ENCODE assay signal across 29 mouse cellular contexts in the genomic region with DNA sequence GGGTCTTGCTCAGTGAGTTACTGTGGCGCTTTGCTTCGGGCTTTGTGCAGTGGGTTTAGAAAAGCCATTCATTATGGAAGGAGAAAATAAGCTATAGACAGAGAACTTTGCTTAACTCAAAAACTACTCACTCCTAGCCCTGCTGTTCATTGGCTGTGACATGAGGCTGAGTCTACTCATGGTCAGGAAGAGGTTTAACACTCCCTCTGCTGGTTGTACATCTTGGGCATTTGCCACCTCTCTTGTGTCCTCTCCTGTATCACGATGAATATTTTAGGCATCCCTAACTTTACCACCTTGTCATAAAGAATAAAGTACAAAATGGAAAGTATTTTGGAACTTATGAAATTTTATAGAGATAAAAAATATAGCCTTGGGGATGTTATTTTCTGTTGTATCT. TPM values are rescaled to one million over a fixed set of nuclear protein-coding genes. Genes with fewer than 3 reads are reported as not detected.
A peak's percentile ranks its signal among the peaks of the same experiment; 100 is the strongest.
DNase-seq lines count a peak whose midpoint lies in the region; ATAC-seq and TF ChIP-seq lines count a peak whose summit lies in the region.
"Had no signal": no experiment of that assay in that cellular context is flagged by ENCODE, and none has a peak within 500 bp of the region (broad histone marks: within the 10 kb centered on the region; RNA-seq: fewer than 3 reads in every experiment).

No protein-coding gene starts in this region.

- no peak overlapping the region for H3K9ac ChIP-seq in intestine, postnatal 0 days (ENCODE audit: low read depth, low read length)
- no peak overlapping the region for H3K9ac ChIP-seq in intestine, embryonic 15.5 days
- H3K9ac ChIP-seq in liver, postnatal 0 days (replicated peaks), result no peak overlapping the region
- no peak overlapping the region for H3K9ac ChIP-seq in liver, embryonic 12.5 days
- H3K9ac ChIP-seq: embryonic facial prominence, embryonic 12.5 days; hindbrain, embryonic 13.5 days; kidney, embryonic 15.5 days; midbrain, embryonic 12.5 days had no signal

- H3K4me2 ChIP-seq in intestine, postnatal 0 days (replicated peaks; ENCODE audit: low read depth), result no peak overlapping the region
- no peak overlapping the region for H3K4me2 ChIP-seq in intestine, embryonic 15.5 days (replicated peaks)
- no peak overlapping the region for H3K4me2 ChIP-seq in liver, postnatal 0 days (ENCODE audit: low read depth, low read length)
- H3K4me2 ChIP-seq in liver, embryonic 12.5 days, result no peak overlapping the region
- H3K4me2 ChIP-seq: embryonic facial prominence, embryonic 12.5 days; heart, embryonic 11.5 days; hindbrain, embryonic 13.5 days; kidney, embryonic 15.5 days; midbrain, embryonic 12.5 days had no signal

- DNase-seq in liver, postnatal 0 days, result no peak
- peak; percentile 6 for DNase-seq in thymus, postnatal 14 days
- DNase-seq in thymus, adult 2 months, result no peak
- no peak for DNase-seq in cerebellum, adult 2 months
- DNase-seq: adrenal gland, postnatal 10 days; B cell, adult 2 months; cerebellum, adult 9-10 months; cerebellum, postnatal 36 days; embryo, embryonic 11 days; gastrocnemius, postnatal 25 days; heart, adult 18-20 months; heart, postnatal 4 days; kidney, adult 11 months; kidney, postnatal 36 days; layer of hippocampus, postnatal 36 days; lung, adult 2 months; lung, postnatal 36 days; thymus, postnatal 36 days had no signal

- TF ChIP-seq EP300 in liver, postnatal 0 days (IDR thresholded peaks at IDR 0.05; ENCODE audit: low read depth), result no peak

- no peaks in the 10 kb centered on the region for H3K9me3 ChIP-seq in intestine, postnatal 0 days (ENCODE audit: control insufficient read depth)
- no peaks in the 10 kb centered on the region for H3K9me3 ChIP-seq in intestine, embryonic 15.5 days
- no peaks in the 10 kb centered on the region for H3K9me3 ChIP-seq in liver, postnatal 0 days (ENCODE audit: low read length)
- no peaks in the 10 kb centered on the region for H3K9me3 ChIP-seq in liver, embryonic 12.5 days (replicated peaks)
- H3K9me3 ChIP-seq: embryonic facial prominence, embryonic 12.5 days; hindbrain, embryonic 13.5 days; kidney, embryonic 15.5 days; megakaryocyte, embryonic 14.5 days; midbrain, embryonic 12.5 days had no signal

- no peaks in the 10 kb centered on the region for H3K27me3 ChIP-seq in intestine, postnatal 0 days (replicated peaks; ENCODE audit: control insufficient read depth, insufficient read depth, low read length)
- H3K27me3 ChIP-seq in intestine, embryonic 15.5 days (replicated peaks), result no peaks in the 10 kb centered on the region
- H3K27me3 ChIP-seq in liver, postnatal 0 days (ENCODE audit: insufficient read depth, low read length), result no peaks in the 10 kb centered on the region
- H3K27me3 ChIP-seq in liver, embryonic 12.5 days (replicated peaks), result no peaks in the 10 kb centered on the region
- H3K27me3 ChIP-seq in thymus, adult 2 months (ENCODE audit: control insufficient read depth, insufficient read depth, low read length), result no peaks in the 10 kb centered on the region
- no peaks in the 10 kb centered on the region for H3K27me3 ChIP-seq in cerebellum, adult 2 months (ENCODE audit: control insufficient read depth, insufficient read depth, low read length)
- H3K27me3 ChIP-seq: embryonic facial prominence, embryonic 12.5 days; hindbrain, embryonic 13.5 days; kidney, embryonic 15.5 days; megakaryocyte, embryonic 14.5 days; midbrain, embryonic 12.5 days had no signal

- no peak for ATAC-seq in intestine, postnatal 0 days
- no peak for ATAC-seq in intestine, embryonic 15.5 days
- ATAC-seq in liver, postnatal 0 days, result no peak
- no peak for ATAC-seq in liver, embryonic 12.5 days
- ATAC-seq: activated CD4-positive, CD25-positive, alpha-beta regulatory T cell, adult 4 months; forebrain, embryonic 14.5 days had no signal

- peak; percentile 12; the same call in 1 of the 2 replicates for TF ChIP-seq CTCF in intestine, postnatal 0 days (IDR thresholded peaks at IDR 0.05; ENCODE audit: low read depth)
- peak; percentile 30; the same call in 1 of the 2 replicates for TF ChIP-seq CTCF in liver, postnatal 0 days (IDR thresholded peaks at IDR 0.05; ENCODE audit: low read depth)
- TF ChIP-seq CTCF in thymus, adult 2 months (IDR thresholded peaks at IDR 0.05; ENCODE audit: borderline replicate concordance, control insufficient read depth, extremely low read depth, insufficient read depth, low read length, poor library complexity), result no peak
- no peak for TF ChIP-seq CTCF in cerebellum, adult 2 months (IDR thresholded peaks at IDR 0.05; ENCODE audit: borderline replicate concordance, insufficient read depth, low read depth, low read length)

- H3K4me1 ChIP-seq in intestine, postnatal 0 days (replicated peaks; ENCODE audit: control insufficient read depth, insufficient read depth, low read length), result no peaks in the 10 kb centered on the region
- H3K4me1 ChIP-seq in intestine, embryonic 15.5 days (replicated peaks), result no peaks in the 10 kb centered on the region
- no peaks in the 10 kb centered on the region for H3K4me1 ChIP-seq in liver, postnatal 0 days (ENCODE audit: insufficient read depth)
- H3K4me1 ChIP-seq in liver, embryonic 12.5 days, result no peaks in the 10 kb centered on the region
- H3K4me1 ChIP-seq in thymus, adult 2 months (replicated peaks; ENCODE audit: control insufficient read depth, insufficient read depth, low read length), result no peaks in the 10 kb centered on the region
- peaks cover 39% of the 10 kb centered on the region for H3K4me1 ChIP-seq in cerebellum, adult 2 months (ENCODE audit: control insufficient read depth, insufficient read depth, low read length)
- H3K4me1 ChIP-seq: megakaryocyte, embryonic 14.5 days had no signal

- WGBS in intestine, postnatal 0 days, result 91% methylated on average over 3 of the region's 3 CpGs
- 89% methylated on average over 3 of the region's 3 CpGs for WGBS in intestine, embryonic 15.5 days
- 82% methylated on average over 3 of the region's 3 CpGs for WGBS in liver, postnatal 0 days (ENCODE audit: insufficient replicate concordance)
- WGBS in liver, embryonic 12.5 days (ENCODE audit: insufficient replicate concordance), result 73% methylated on average over 3 of the region's 3 CpGs
- 93% methylated on average over 3 of the region's 3 CpGs for WGBS in thymus, adult 2 months
- 77% methylated on average over 3 of the region's 3 CpGs for WGBS in cerebellum, adult 2 months

- no peak overlapping the region for H3K27ac ChIP-seq in intestine, postnatal 0 days (ENCODE audit: low read depth, low read length)
- H3K27ac ChIP-seq in intestine, embryonic 15.5 days, result no peak overlapping the region
- no peak overlapping the region for H3K27ac ChIP-seq in liver, postnatal 0 days (ENCODE audit: low read depth)
- no peak overlapping the region for H3K27ac ChIP-seq in liver, embryonic 12.5 days
- H3K27ac ChIP-seq in thymus, adult 2 months (ENCODE audit: control insufficient read depth, insufficient read depth, low read length), result no peak overlapping the region
- no peak overlapping the region for H3K27ac ChIP-seq in cerebellum, adult 2 months (ENCODE audit: insufficient read depth, low read length)
- H3K27ac ChIP-seq: embryonic facial prominence, embryonic 12.5 days; hindbrain, embryonic 13.5 days; kidney, embryonic 15.5 days; midbrain, embryonic 12.5 days had no signal

- no peak for TF ChIP-seq POLR2A in thymus, adult 2 months (IDR thresholded peaks at IDR 0.05; ENCODE audit: control insufficient read depth, extremely low read depth, insufficient read depth, low read length, poor library complexity)
- TF ChIP-seq POLR2A in cerebellum, adult 2 months (IDR thresholded peaks at IDR 0.05; ENCODE audit: borderline replicate concordance, insufficient read depth, low read length), result no peak

- no peaks in the 10 kb centered on the region for H3K36me3 ChIP-seq in intestine, postnatal 0 days (ENCODE audit: control insufficient read depth, insufficient read depth)
- H3K36me3 ChIP-seq in intestine, embryonic 15.5 days, result no peaks in the 10 kb centered on the region
- H3K36me3 ChIP-seq in liver, postnatal 0 days (replicated peaks; ENCODE audit: insufficient read depth, low read length), result no peaks in the 10 kb centered on the region
- no peaks in the 10 kb centered on the region for H3K36me3 ChIP-seq in liver, embryonic 12.5 days
- no peaks in the 10 kb centered on the region for H3K36me3 ChIP-seq in thymus, adult 2 months (ENCODE audit: control insufficient read depth, insufficient read depth, low read length)
- H3K36me3 ChIP-seq: embryonic facial prominence, embryonic 12.5 days; hindbrain, embryonic 13.5 days; kidney, embryonic 15.5 days; midbrain, embryonic 12.5 days had no signal

- no peak overlapping the region for H3K4me3 ChIP-seq in intestine, postnatal 0 days (ENCODE audit: low read depth, low read length)
- no peak overlapping the region for H3K4me3 ChIP-seq in intestine, embryonic 15.5 days (replicated peaks)
- H3K4me3 ChIP-seq in liver, postnatal 0 days (ENCODE audit: low read depth, low read length), result no peak overlapping the region
- H3K4me3 ChIP-seq in liver, embryonic 12.5 days, result no peak overlapping the region
- H3K4me3 ChIP-seq in thymus, adult 2 months (ENCODE audit: control insufficient read depth, insufficient read depth, low read length), result no peak overlapping the region
- H3K4me3 ChIP-seq in cerebellum, adult 2 months (replicated peaks; ENCODE audit: insufficient read depth, low read depth, low read length), result no peak overlapping the region
- H3K4me3 ChIP-seq: embryonic facial prominence, embryonic 12.5 days; hindbrain, embryonic 13.5 days; kidney, embryonic 15.5 days; megakaryocyte, embryonic 14.5 days; midbrain, embryonic 12.5 days had no signal

RNA-seq across cellular contexts. Expression of a gene that starts 32.1 kb away (rescaled TPM):
- polyA plus RNA-seq in intestine, postnatal 0 days (2015; fragmentation: Nextera tagmentation; extraction: Ambion mirVana), result 5.7 and 6.1 TPM in 2 replicates
- 9.9 and 10.1 TPM in 2 replicates for polyA plus RNA-seq in intestine, embryonic 15.5 days (2015; fragmentation: Nextera tagmentation; extraction: Ambion mirVana)
- 0.34 and 0.60 TPM in 2 replicates for polyA plus RNA-seq in liver, postnatal 0 days (2015; fragmentation: Nextera tagmentation; extraction: Ambion mirVana)
- 0.97 and 0.99 TPM in 2 replicates for polyA plus RNA-seq in liver, embryonic 12.5 days (2016; fragmentation: Nextera tagmentation; extraction: Ambion mirVana)
- 0.63 and 1.0 TPM in 2 replicates for polyA plus RNA-seq in thymus, adult 2 months (2012; rRNA removed)
- polyA plus RNA-seq in cerebellum, adult 2 months (2012; rRNA removed), result 69.5 and 71.8 TPM in 2 replicates

Comparison
In these comparisons a context has a peak if more than half of its experiments do, and no peak if none do; other contexts are left out.
1. CTCF ChIP-seq: peak in intestine, postnatal 0 days (single experiment) and liver, postnatal 0 days (single experiment); none in thymus, adult 2 months (single experiment) and cerebellum, adult 2 months (single experiment).